Mouse (Mus musculus) adrenal gland, postnatal 4 days (tissue): ENCODE results near the gene Kcna2. TPM values are rescaled to one million over a fixed set of nuclear protein-coding genes. Genes with fewer than 3 reads are reported as not detected.

ENCODE experiments used
- DNase-seq, 2 experiments: peaks; one replicate each; pipeline ENCODE4 v3.0.0; 2021 to 2022; ENCODE audit warnings: low spot score in 2 of 2, mixed read lengths in 2 of 2
- long read RNA-seq, 2 experiments: library from polyadenylated mRNA; stranded (forward); transcript quantifications; one replicate each; pipeline ENCODE4 v2.0.0; 2021
- total RNA-seq, 2 experiments: library from RNA; stranded (reverse); gene quantifications; 2 replicates each; pipeline ENCODE4 v1.2.3; 2021

Kcna2 gene
- 1 to 10 TPM; 3.1 to 4.0 TPM for total RNA-seq
- long read RNA-seq, experiment 1, partial matches to known transcripts: 0 of 1 reads
- long read RNA-seq, experiment 1, other reads (novel, unspliced or antisense): 1 of 1 reads
- long read RNA-seq, experiment 2, partial matches to known transcripts: 0 of 3 reads
- long read RNA-seq, experiment 2, other reads (novel, unspliced or antisense): 3 of 3 reads

- no peak for DNase-seq
Measured at GRCm38 (mm10) chr3:107100811-107101455, at the start of gene Kcna2. Gene Kcna2 (plus strand): TSS chr3:107101146.

DNA sequence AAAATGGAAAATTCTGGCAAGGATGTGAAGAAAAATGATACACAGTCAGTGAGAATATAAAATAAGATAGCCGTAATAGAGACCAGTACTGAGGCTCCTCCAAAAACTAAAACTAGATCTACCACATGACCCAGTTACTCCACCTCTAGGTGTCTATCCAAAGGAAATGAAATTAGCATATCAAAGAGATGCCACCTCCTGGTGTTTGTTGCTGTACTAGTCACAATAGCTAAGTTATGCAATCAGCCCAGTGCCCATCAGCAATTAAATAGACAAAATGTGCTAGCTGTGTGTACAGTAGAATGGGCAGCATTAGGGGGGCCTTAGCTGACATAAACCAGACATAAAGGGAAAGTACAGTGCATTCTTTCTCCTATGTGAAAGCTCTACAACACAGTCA, 39.5 kb upstream of the Kcna2 start:
- no peak for DNase-seq

GRCm38 (mm10) chr3:107062771-107063170, 38.2 kb upstream of the Kcna2 start:
- no peak for DNase-seq

- no peak for DNase-seq
Measured at GRCm38 (mm10) chr3:107065510-107066095, 35.3 kb upstream of the Kcna2 start.

DNA sequence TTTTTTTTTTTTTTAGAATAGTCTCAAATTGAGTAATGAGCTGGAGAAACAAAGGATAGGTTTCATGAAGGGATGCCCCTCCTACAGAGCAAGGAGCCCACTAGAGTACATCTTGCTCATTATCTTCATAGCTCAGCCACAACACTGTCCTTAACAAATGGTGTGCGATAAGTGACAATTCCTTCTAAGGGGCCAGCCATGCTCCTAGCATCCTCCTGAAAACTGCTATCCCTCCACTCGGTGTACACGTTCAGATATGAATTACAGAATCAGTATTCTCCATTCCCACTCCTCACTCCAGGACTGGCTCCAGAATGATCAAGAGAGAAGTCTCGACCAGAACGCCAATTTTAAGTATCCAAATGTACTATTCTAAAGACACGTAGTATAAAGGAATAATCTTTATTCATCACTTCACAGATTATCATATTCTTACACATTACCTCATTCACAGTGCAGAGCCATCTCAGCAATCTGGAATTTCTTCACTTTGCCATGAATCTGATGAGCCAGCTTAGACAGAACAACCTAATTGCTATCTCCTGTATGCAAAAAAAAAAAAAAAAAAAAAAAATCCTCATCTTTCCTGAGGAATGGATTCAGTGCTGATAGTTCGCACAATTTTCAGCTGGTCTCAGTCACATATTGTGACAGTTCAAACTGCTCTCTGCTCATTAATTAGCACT, 34.6 kb upstream of the Kcna2 start:
- DNase-seq: no peak

GRCm38 (mm10) chr3:107067245-107067644, 33.7 kb upstream of the Kcna2 start:
- no peak for DNase-seq

- DNase-seq: no peak
Measured at GRCm38 (mm10) chr3:107073863-107074262, 27.1 kb upstream of the Kcna2 start.

- no peak for DNase-seq
Measured at GRCm38 (mm10) chr3:107075705-107076104, 25.2 kb upstream of the Kcna2 start.

- no peak for DNase-seq
Measured at GRCm38 (mm10) chr3:107076658-107077057, 24.3 kb upstream of the Kcna2 start.

- DNase-seq: no peak
Measured at GRCm38 (mm10) chr3:107077101-107077500, 23.8 kb upstream of the Kcna2 start.

GRCm38 (mm10) chr3:107080803-107081202, 20.1 kb upstream of the Kcna2 start:
- DNase-seq: no peak

DNA sequence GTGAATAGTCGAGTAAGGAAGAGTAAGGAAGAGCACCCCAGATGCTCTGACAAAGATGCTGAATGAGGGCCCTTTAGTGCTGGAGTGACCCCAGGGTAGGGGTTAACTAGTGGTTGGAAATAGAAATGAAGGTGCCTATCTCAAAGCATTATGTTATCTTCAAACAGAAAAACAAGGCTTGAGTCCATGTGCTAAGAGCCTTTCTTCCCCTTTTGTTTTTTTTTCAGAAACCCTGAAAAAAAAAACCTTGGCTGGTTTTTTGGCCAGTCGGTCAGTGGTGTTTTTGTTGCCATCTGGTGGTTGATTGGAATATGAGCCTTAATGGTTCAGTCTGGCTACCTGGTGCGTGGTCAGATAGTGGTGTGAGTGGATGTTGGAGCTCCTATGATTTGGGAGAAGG, 19.7 kb upstream of the Kcna2 start:
- DNase-seq: no peak

DNA sequence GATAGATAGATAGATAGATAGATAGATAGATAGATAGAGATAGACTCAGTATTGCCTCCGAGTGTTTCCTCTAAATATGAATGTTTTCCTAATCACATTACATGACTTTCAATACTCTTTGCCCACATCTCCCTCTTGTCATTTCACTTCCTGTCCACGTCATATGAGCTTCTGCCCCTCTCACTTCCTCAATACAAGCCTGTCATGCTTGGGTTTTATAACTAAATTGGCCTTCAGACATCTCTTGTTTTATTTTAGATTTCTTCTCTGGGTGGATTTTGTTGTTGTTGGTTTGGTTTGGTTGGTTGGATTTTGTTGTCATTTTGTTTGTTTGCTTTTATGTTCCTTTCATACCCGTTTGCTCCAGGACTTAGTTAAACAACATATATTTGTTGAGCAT, 16.4 kb upstream of the Kcna2 start:
- no peak for DNase-seq

DNA sequence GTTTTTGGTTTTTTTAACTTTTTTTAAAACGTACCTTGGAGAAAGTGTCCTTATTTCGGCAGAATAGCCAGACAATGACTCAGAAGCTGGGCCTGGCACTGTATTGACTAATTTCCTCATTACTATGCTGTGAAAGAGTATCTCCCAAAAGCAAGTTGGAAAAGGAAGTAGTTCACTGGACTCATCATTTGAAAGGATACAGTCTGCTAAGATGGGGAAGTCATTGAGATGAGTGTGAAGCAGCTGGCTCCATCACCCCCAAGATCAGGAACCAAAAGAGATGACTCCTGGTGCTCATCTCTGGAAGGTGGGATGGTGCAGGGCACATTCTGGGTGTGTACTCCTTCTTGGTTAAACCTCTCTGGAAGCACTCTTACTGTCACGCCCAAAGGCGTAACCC, 13.5 kb upstream of the Kcna2 start:
- no peak for DNase-seq

GRCm38 (mm10) chr3:107088820-107089219, 12.1 kb upstream of the Kcna2 start:
- DNase-seq: no peak

GRCm38 (mm10) chr3:107089475-107089874, 11.5 kb upstream of the Kcna2 start:
- no peak for DNase-seq

DNA sequence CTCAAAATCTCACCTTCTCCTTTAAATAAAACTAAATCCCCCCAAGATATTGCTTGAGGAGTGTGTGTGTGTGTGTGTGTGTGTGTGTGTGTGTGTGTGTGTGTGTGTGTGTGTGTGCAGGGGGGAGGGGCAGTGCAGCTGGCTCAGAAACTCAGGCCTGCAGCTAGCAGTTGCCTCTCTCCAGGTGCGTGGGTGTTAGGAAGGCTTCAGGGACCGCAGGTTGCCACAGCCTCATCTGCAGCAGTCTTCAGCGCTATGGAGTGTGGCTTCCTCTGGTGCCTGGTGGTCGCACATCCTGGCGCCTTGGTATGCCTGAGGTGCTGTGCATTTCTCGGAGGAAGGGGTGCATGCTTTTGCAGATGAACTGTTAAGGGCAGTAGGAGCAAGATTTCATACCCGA, 10.9 kb upstream of the Kcna2 start:
- no peak for DNase-seq

- DNase-seq: no peak
Measured at GRCm38 (mm10) chr3:107090403-107091150, 10.4 kb upstream of the Kcna2 start.

- DNase-seq: no peak
Measured at GRCm38 (mm10) chr3:107094028-107094427, 6.9 kb upstream of the Kcna2 start.

- DNase-seq: no peak
Measured at GRCm38 (mm10) chr3:107096269-107096731, 4.6 kb upstream of the Kcna2 start.

- no peak for DNase-seq
Measured at GRCm38 (mm10) chr3:107099866-107100265, 1.1 kb upstream of the Kcna2 start.

DNA sequence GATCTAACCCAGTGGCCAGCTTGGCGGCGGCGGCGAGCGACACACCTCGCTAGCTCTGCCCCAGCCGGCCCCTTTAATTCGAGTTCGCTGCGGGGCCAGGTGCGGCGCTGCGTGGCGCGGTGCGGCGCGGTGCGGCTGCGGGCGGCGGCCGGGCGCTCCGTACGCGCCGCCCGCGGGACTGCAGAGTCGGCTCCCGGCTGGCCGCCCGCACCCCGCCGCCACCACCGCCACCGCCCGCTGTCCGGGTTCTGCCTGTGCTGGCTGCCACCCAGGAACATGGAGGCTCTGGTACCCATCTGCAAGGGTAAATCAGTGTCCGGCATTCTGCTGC, 475 bp downstream of the Kcna2 start:
- DNase-seq: no peak
